Mouse (Mus musculus): ENCODE results near the gene Ftsj1.

DNA sequence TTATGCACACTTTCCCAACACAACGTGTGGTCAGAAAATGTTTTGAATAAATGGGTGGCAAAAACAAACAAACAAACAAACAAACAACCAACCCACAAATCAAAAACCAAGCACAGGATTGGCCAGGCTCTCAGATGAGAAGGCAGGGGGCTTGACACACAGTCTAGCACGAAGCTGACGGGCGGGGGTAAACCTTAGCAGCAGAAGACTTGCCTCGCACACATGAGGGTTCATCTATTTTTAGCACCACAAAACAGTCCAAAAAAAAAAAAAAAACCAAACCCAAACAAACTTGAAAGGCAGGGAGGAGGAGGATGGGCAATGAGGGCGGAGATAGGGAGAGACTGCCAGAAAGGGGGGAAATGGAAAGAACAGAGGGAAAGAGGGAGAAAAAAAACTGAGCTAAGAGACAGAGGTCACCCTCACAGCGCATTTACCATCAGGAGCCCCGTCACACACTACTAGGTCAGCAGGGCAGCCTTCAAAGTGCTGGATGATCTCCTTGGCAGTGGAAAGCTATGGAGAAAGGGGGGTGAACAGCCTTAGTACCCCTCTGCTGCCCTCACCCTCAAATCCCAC is 3.6 kb downstream of the Ftsj1 start:
- TF ChIP-seq EP300 (IDR thresholded peaks at IDR 0.05; ENCODE audit: low read depth), result no peak
- TF ChIP-seq CTCF (IDR thresholded peaks at IDR 0.05; ENCODE audit: low read depth), result no peak
